In the genomic region with DNA sequence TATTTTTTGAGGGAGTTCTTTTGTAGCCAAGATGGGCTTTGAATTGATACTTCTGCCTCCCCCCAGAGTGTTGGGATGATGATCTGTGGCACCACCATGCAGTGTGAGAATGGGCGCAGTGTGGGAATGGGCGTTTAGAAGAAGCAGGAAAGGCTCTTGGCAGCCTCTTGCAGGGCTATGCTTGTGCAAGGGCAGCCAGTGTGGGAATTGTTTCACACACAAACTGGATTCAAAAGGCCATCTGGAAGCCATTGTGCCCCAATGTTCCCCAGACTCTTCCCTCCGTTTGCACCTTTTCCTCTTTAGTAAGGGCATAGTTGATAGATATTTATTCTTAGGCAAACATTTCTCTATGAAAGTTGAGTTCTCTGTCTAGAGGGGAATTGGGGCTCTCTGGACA, we compare ENCODE assay signal across 15 mouse cellular contexts. TPM values are rescaled to one million over a fixed set of nuclear protein-coding genes. Genes with fewer than 3 reads are reported as not detected.
DNase-seq lines count a peak whose midpoint lies in the region; ATAC-seq and TF ChIP-seq lines count a peak whose summit lies in the region.
"Had no signal": no experiment of that assay in that cellular context is flagged by ENCODE, and none has a peak within 500 bp of the region (broad histone marks: within the 10 kb centered on the region; RNA-seq: fewer than 3 reads in every experiment).

No protein-coding gene starts in this region.

- intact Hi-C loops in heart, postnatal 10 days (cut with DNase I), result no loop called here

- H3K4me1 ChIP-seq in embryonic facial prominence, embryonic 12.5 days, result peaks cover 59% of the 10 kb centered on the region
- H3K4me1 ChIP-seq in limb, embryonic 14.5 days (ENCODE audit: control insufficient read depth, insufficient read depth, low read length), result peaks cover 65% of the 10 kb centered on the region

- H3K27ac ChIP-seq in embryonic facial prominence, embryonic 12.5 days, result 0 out of 2 replicates have a peak overlapping the region, but pooled peaks have one; percentile 68
- H3K27ac ChIP-seq in limb, embryonic 14.5 days (replicated peaks; ENCODE audit: low read depth, low read length), result peak overlapping the region; percentile 52; the same call in 1 of the 2 replicates
- H3K27ac ChIP-seq: midbrain, embryonic 10.5 days; neural tube, embryonic 15.5 days had no signal

- H3K27me3 ChIP-seq in embryonic facial prominence, embryonic 12.5 days, result no peaks in the 10 kb centered on the region
- no peaks in the 10 kb centered on the region for H3K27me3 ChIP-seq in limb, embryonic 14.5 days (ENCODE audit: control insufficient read depth, insufficient read depth, low read length)
- H3K27me3 ChIP-seq: neural tube, embryonic 15.5 days had no signal

- H3K4me3 ChIP-seq in embryonic facial prominence, embryonic 12.5 days, result no peak overlapping the region
- H3K4me3 ChIP-seq in limb, embryonic 14.5 days (replicated peaks; ENCODE audit: low read length), result no peak overlapping the region
- H3K4me3 ChIP-seq: midbrain, embryonic 10.5 days; neural tube, embryonic 15.5 days had no signal

- H3K9me3 ChIP-seq in embryonic facial prominence, embryonic 12.5 days, result no peaks in the 10 kb centered on the region
- no peaks in the 10 kb centered on the region for H3K9me3 ChIP-seq in limb, embryonic 14.5 days (ENCODE audit: control insufficient read depth, low read length)
- H3K9me3 ChIP-seq: midbrain, embryonic 10.5 days; neural tube, embryonic 15.5 days had no signal

- no peak overlapping the region for H3K4me2 ChIP-seq in embryonic facial prominence, embryonic 12.5 days (replicated peaks)
- peak overlapping the region; percentile 25; the same call in 1 of the 2 replicates for H3K4me2 ChIP-seq in limb, embryonic 14.5 days (replicated peaks; ENCODE audit: low read depth, low read length, severe bottlenecking)
- H3K4me2 ChIP-seq: neural tube, embryonic 15.5 days had no signal

- no peak for ATAC-seq in embryonic facial prominence, embryonic 12.5 days (ENCODE audit: insufficient number of reproducible peaks, insufficient read depth, low FRiP score, low TSS enrichment)
- no peak for ATAC-seq in limb, embryonic 14.5 days (ENCODE audit: low FRiP score, low read depth)
- ATAC-seq in megakaryocyte-erythroid progenitor cell, adult 5-6 weeks (replicated peaks; ENCODE audit: low FRiP score, low TSS enrichment, poor library complexity, severe bottlenecking), result no peak
- ATAC-seq: forebrain, embryonic 16.5 days had no signal

- 53% methylated on average over 3 of the region's 3 CpGs for WGBS in embryonic facial prominence, embryonic 12.5 days
- WGBS in limb, embryonic 14.5 days, result 46% methylated on average over 3 of the region's 3 CpGs

- no peaks in the 10 kb centered on the region for H3K36me3 ChIP-seq in embryonic facial prominence, embryonic 12.5 days
- no peaks in the 10 kb centered on the region for H3K36me3 ChIP-seq in limb, embryonic 14.5 days (ENCODE audit: control insufficient read depth, insufficient read depth, low read length)
- H3K36me3 ChIP-seq: midbrain, embryonic 10.5 days; neural tube, embryonic 15.5 days had no signal

- no peak for TF ChIP-seq POLR2A in limb, embryonic 14.5 days (IDR thresholded peaks at IDR 0.05; ENCODE audit: borderline replicate concordance, extremely low read depth, insufficient read depth, insufficient read length)

- H3K9ac ChIP-seq in embryonic facial prominence, embryonic 12.5 days, result no peak overlapping the region
- H3K9ac ChIP-seq in limb, embryonic 14.5 days (ENCODE audit: low read depth, low read length, severe bottlenecking), result no peak overlapping the region
- H3K9ac ChIP-seq: neural tube, embryonic 15.5 days had no signal

- DNase-seq in heart, adult 11 months, result peak; percentile 92
- DNase-seq in heart, postnatal 10 days, result no peak
- peak; percentile 66 for DNase-seq in 3T3-L1 (ENCODE audit: low read depth, low spot score)
- DNase-seq in limb, embryonic 14.5 days (ENCODE audit: low spot score), result no peak
- no peak for DNase-seq in kidney, adult 11 months
- no peak for DNase-seq in adrenal gland, postnatal 36 days
- DNase-seq: cerebellum, adult 11-12 months; lung, postnatal 14 days; retina, postnatal 1 day; thymus, adult 2 months had no signal

RNA-seq across cellular contexts. Expression of a gene that starts 19.3 kb away (rescaled TPM):
- total RNA-seq in heart, postnatal 10 days (2021), result 100 to 1,000 TPM in 1 of 2 experiments, 10 to 100 TPM in 1; 87.2 to 125 TPM
- polyA plus RNA-seq in embryonic facial prominence, embryonic 12.5 days (2016; fragmentation: Nextera tagmentation; extraction: Ambion mirVana), result 46.0 and 48.7 TPM in 2 replicates
- polyA plus RNA-seq in limb, embryonic 14.5 days (2012; rRNA removed), result 50.6 and 52.9 TPM in 2 replicates
- polyA plus RNA-seq in limb, embryonic 14.5 days (2014; fragmentation: Nextera tagmentation; extraction: Ambion mirVana), result 60.5 and 67.7 TPM in 2 replicates
- 117 and 124 TPM in 2 replicates for total RNA-seq in megakaryocyte-erythroid progenitor cell, adult 5-6 weeks (2014; fragmentation: Nextera tagmentation)
- 81.7 and 94.7 TPM in 2 replicates for total RNA-seq in megakaryocyte-erythroid progenitor cell, adult 5-6 weeks (2017)
- total RNA-seq in adrenal gland, postnatal 36 days (2021), result 100 to 1,000 TPM; 120 to 180 TPM

Comparison
In these comparisons a context has a peak if more than half of its experiments do, and no peak if none do; other contexts are left out.
1. DNase-seq: peak in heart, adult 11 months (single experiment) and 3T3-L1 (single experiment); none in heart, postnatal 10 days (0 of 2), limb, embryonic 14.5 days (single experiment), kidney, adult 11 months (single experiment) and adrenal gland, postnatal 36 days (0 of 2).